Comparison of ENCODE assay signal across 8 mouse cellular contexts in genomic region chr7:127422247-127422646, GRCm38 (mm10). TPM values are rescaled to one million over a fixed set of nuclear protein-coding genes. Genes with fewer than 3 reads are reported as not detected.
A peak's percentile ranks its signal among the peaks of the same experiment; 100 is the strongest.
DNase-seq lines count a peak whose midpoint lies in the region; ATAC-seq and TF ChIP-seq lines count a peak whose summit lies in the region.

No protein-coding gene starts in this region.

- TF ChIP-seq CTCF in layer of hippocampus, adult 2 months (conservative IDR thresholded peaks at IDR 0.05): no peak
- no peak for TF ChIP-seq CTCF in lung, embryonic 14.5 days (IDR thresholded peaks at IDR 0.05; ENCODE audit: low read depth)

- H3K27me3 ChIP-seq in embryonic facial prominence, embryonic 10.5 days (replicated peaks; ENCODE audit: low read depth, poor library complexity, severe bottlenecking): peaks cover 14% of the 10 kb centered on the region
- H3K27me3 ChIP-seq in heart, embryonic 14.5 days (ENCODE audit: control insufficient read depth, insufficient read depth, low read length): peaks cover 7% of the 10 kb centered on the region; the same call in 1 of the 2 replicates
- H3K27me3 ChIP-seq in lung, embryonic 14.5 days (ENCODE audit: insufficient read depth, low read length): peaks cover 12% of the 10 kb centered on the region; the same call in 1 of the 2 replicates

- peak overlapping the region; percentile 90 for H3K4me3 ChIP-seq in embryonic facial prominence, embryonic 10.5 days
- peak overlapping the region; percentile 77 to 80 for H3K4me3 ChIP-seq in heart, embryonic 14.5 days (ENCODE audit: control insufficient read depth in 1 of 2, insufficient read depth in 1 of 2, low read depth in 1 of 2, low read length in 2 of 2)
- H3K4me3 ChIP-seq in layer of hippocampus, adult 2 months: peak overlapping the region; percentile 62
- peak overlapping the region; percentile 75 for H3K4me3 ChIP-seq in lung, embryonic 14.5 days (ENCODE audit: low read depth, low read length)

- H3K9ac ChIP-seq in heart, embryonic 14.5 days (ENCODE audit: low read length): peak overlapping the region; percentile 87
- H3K9ac ChIP-seq in lung, embryonic 14.5 days: peak overlapping the region; percentile 85

- no peak for ATAC-seq in heart, embryonic 14.5 days (ENCODE audit: insufficient number of reproducible peaks, insufficient read depth, low FRiP score, low read depth)
- ATAC-seq in lung, embryonic 14.5 days (ENCODE audit: insufficient read depth): peak; percentile 36; the same call in 1 of the 2 replicates

- WGBS in embryonic facial prominence, embryonic 10.5 days: 2% methylated on average over 15 of the region's 15 CpGs
- 1% methylated on average over 15 of the region's 15 CpGs for WGBS in heart, embryonic 14.5 days
- WGBS in lung, embryonic 14.5 days: under 1% methylated on average over 15 of the region's 15 CpGs

- H3K9me3 ChIP-seq in embryonic facial prominence, embryonic 10.5 days: no peaks in the 10 kb centered on the region
- no peaks in the 10 kb centered on the region for H3K9me3 ChIP-seq in heart, embryonic 14.5 days (ENCODE audit: control insufficient read depth, low read length)
- H3K9me3 ChIP-seq in lung, embryonic 14.5 days (ENCODE audit: low read depth, low read length): no peaks in the 10 kb centered on the region

- peak; percentile 30 to 39 for DNase-seq in lung, adult 18-20 months
- DNase-seq in lung, postnatal 25 days (ENCODE audit: low spot score): no peak
- no peak for DNase-seq in embryonic facial prominence, embryonic 10.5 days (ENCODE audit: low spot score)
- peak; percentile 22 to 25 for DNase-seq in layer of hippocampus, adult 2 months (ENCODE audit: low spot score in 2 of 2)
- no peak for DNase-seq in lung, embryonic 14.5 days
- DNase-seq in right cerebral cortex, adult 2 months (ENCODE audit: low spot score in 2 of 2): peak; percentile 47 to 48
- DNase-seq in embryo, embryonic 10.5 days (ENCODE audit: low spot score): no peak

- H3K4me1 ChIP-seq in embryonic facial prominence, embryonic 10.5 days: peaks cover 15% of the 10 kb centered on the region
- H3K4me1 ChIP-seq in heart, embryonic 14.5 days (ENCODE audit: control insufficient read depth in 2 of 2, insufficient read depth in 2 of 2, low read length in 2 of 2): peaks cover 0 to 6% of the 10 kb centered on the region in 2 experiments; a peak in 2 of 4 replicates
- no peaks in the 10 kb centered on the region for H3K4me1 ChIP-seq in lung, embryonic 14.5 days (ENCODE audit: insufficient read depth)

- peak overlapping the region; percentile 95 for H3K27ac ChIP-seq in embryonic facial prominence, embryonic 10.5 days (replicated peaks)
- no peak overlapping the region for H3K27ac ChIP-seq in heart, embryonic 14.5 days (replicated peaks in 1 of 2; ENCODE audit: control insufficient read depth in 1 of 2, insufficient read depth in 1 of 2, low read depth in 2 of 2, low read length in 2 of 2)
- H3K27ac ChIP-seq in layer of hippocampus, adult 2 months: peak overlapping the region; percentile 95; the same call in 1 of the 2 replicates
- H3K27ac ChIP-seq in lung, embryonic 14.5 days (ENCODE audit: low read depth): no peak overlapping the region

- peaks cover 23% of the 10 kb centered on the region for H3K36me3 ChIP-seq in embryonic facial prominence, embryonic 10.5 days (replicated peaks)
- peaks cover 16% of the 10 kb centered on the region for H3K36me3 ChIP-seq in heart, embryonic 14.5 days (ENCODE audit: control insufficient read depth, insufficient read depth, low read length)
- peaks cover 9% of the 10 kb centered on the region; the same call in 1 of the 2 replicates for H3K36me3 ChIP-seq in lung, embryonic 14.5 days (ENCODE audit: insufficient read depth)

- peak overlapping the region; percentile 94 for H3K4me2 ChIP-seq in heart, embryonic 14.5 days (ENCODE audit: low read length)
- peak overlapping the region; percentile 97 for H3K4me2 ChIP-seq in lung, embryonic 14.5 days

RNA-seq across cellular contexts. Expression of gene Zfp688, which starts 0.4 kb away (rescaled TPM):
- polyA plus RNA-seq in embryonic facial prominence, embryonic 10.5 days (2016; fragmentation: Nextera tagmentation; extraction: Ambion mirVana): 29.0 and 32.5 TPM in 2 replicates
- 16.4 and 18.4 TPM in 2 replicates for polyA plus RNA-seq in heart, embryonic 14.5 days (2014; fragmentation: Nextera tagmentation; extraction: Ambion mirVana)
- total RNA-seq in layer of hippocampus, adult 2 months (2021): 10 to 100 TPM; 12.2 to 17.3 TPM
- polyA plus RNA-seq in lung, embryonic 14.5 days (2014; fragmentation: Nextera tagmentation; extraction: Ambion mirVana): 21.6 and 22.6 TPM in 2 replicates

RNA-seq across cellular contexts. Expression of gene Zfp764, which starts 15.6 kb away (rescaled TPM):
- polyA plus RNA-seq in embryonic facial prominence, embryonic 10.5 days (2016; fragmentation: Nextera tagmentation; extraction: Ambion mirVana): 6.1 and 7.1 TPM in 2 replicates
- 5.8 and 6.4 TPM in 2 replicates for polyA plus RNA-seq in heart, embryonic 14.5 days (2014; fragmentation: Nextera tagmentation; extraction: Ambion mirVana)
- 1 to 10 TPM; 4.4 to 4.5 TPM for total RNA-seq in layer of hippocampus, adult 2 months (2021)
- polyA plus RNA-seq in lung, embryonic 14.5 days (2014; fragmentation: Nextera tagmentation; extraction: Ambion mirVana): 9.3 and 10.4 TPM in 2 replicates

RNA-seq across cellular contexts. Expression of gene Zfp689, which starts 26.7 kb away (rescaled TPM):
- 13.4 and 17.7 TPM in 2 replicates for polyA plus RNA-seq in embryonic facial prominence, embryonic 10.5 days (2016; fragmentation: Nextera tagmentation; extraction: Ambion mirVana)
- 4.0 and 4.9 TPM in 2 replicates for polyA plus RNA-seq in heart, embryonic 14.5 days (2014; fragmentation: Nextera tagmentation; extraction: Ambion mirVana)
- total RNA-seq in layer of hippocampus, adult 2 months (2021): 1 to 10 TPM; 5.0 to 7.6 TPM
- 9.6 and 9.8 TPM in 2 replicates for polyA plus RNA-seq in lung, embryonic 14.5 days (2014; fragmentation: Nextera tagmentation; extraction: Ambion mirVana)

RNA-seq across cellular contexts. Expression of gene E430018J23Rik, which starts 28.8 kb away (rescaled TPM):
- 4.6 and 5.5 TPM in 2 replicates for polyA plus RNA-seq in embryonic facial prominence, embryonic 10.5 days (2016; fragmentation: Nextera tagmentation; extraction: Ambion mirVana)
- polyA plus RNA-seq in heart, embryonic 14.5 days (2014; fragmentation: Nextera tagmentation; extraction: Ambion mirVana): 3.8 and 4.6 TPM in 2 replicates
- 1 to 10 TPM; 7.5 to 8.0 TPM for total RNA-seq in layer of hippocampus, adult 2 months (2021)
- 4.9 and 7.1 TPM in 2 replicates for polyA plus RNA-seq in lung, embryonic 14.5 days (2014; fragmentation: Nextera tagmentation; extraction: Ambion mirVana)

RNA-seq across cellular contexts. Expression of gene 9130019O22Rik, which starts 35.3 kb away (rescaled TPM):
- 5.1 and 6.4 TPM in 2 replicates for polyA plus RNA-seq in embryonic facial prominence, embryonic 10.5 days (2016; fragmentation: Nextera tagmentation; extraction: Ambion mirVana)
- polyA plus RNA-seq in heart, embryonic 14.5 days (2014; fragmentation: Nextera tagmentation; extraction: Ambion mirVana): 4.5 and 4.6 TPM in 2 replicates
- 1 to 10 TPM; 3.1 to 4.2 TPM for total RNA-seq in layer of hippocampus, adult 2 months (2021)
- 5.6 and 6.8 TPM in 2 replicates for polyA plus RNA-seq in lung, embryonic 14.5 days (2014; fragmentation: Nextera tagmentation; extraction: Ambion mirVana)

Comparison
In these comparisons a context has a peak if more than half of its experiments do, and no peak if none do; other contexts are left out.
1. DNase-seq: peak in lung, adult 18-20 months (2 of 2), layer of hippocampus, adult 2 months (2 of 2) and right cerebral cortex, adult 2 months (2 of 2); none in lung, postnatal 25 days (single experiment), embryonic facial prominence, embryonic 10.5 days (single experiment), lung, embryonic 14.5 days (single experiment) and embryo, embryonic 10.5 days (single experiment).
2. H3K27ac ChIP-seq: peak in embryonic facial prominence, embryonic 10.5 days (single experiment) and layer of hippocampus, adult 2 months (single experiment); none in heart, embryonic 14.5 days (0 of 2) and lung, embryonic 14.5 days (single experiment).
3. Peak in every context shown above with its lines, with median percentiles within 50 percentile points of each other: H3K4me3 ChIP-seq.